Mouse (Mus musculus): ENCODE measurements around the gene Olfr1030.
A peak's percentile ranks its signal among the peaks of the same experiment; 100 is the strongest.
"Not testable (repeated sequence)": the region's sequence is repeated elsewhere in the genome, so short reads cannot be mapped to it uniquely, and the experiment has no call there.

Olfr1030 gene

GRCm38 (mm10) chr2:85978976-85979375 lies at the start of gene Olfr1030:
Gene Olfr1030, plus strand, starts transcription at chr2:85979276.
- DNase-seq = no peak

- no peak for DNase-seq
Measured at GRCm38 (mm10) chr2:85950137-85950536, 28.9 kb upstream of the Olfr1030 start, which contains the start of gene Olfr1028. Gene Olfr1028, plus strand, starts transcription at chr2:85950437.

- no peak for DNase-seq
Measured at GRCm38 (mm10) chr2:85973595-85973994, 5.5 kb upstream of the Olfr1030 start, which contains the start of gene Olfr1029. Gene Olfr1029, plus strand, starts transcription at chr2:85973895.

GRCm38 (mm10) chr2:85990004-85990403 lies 10.9 kb downstream of the Olfr1030 start, which contains the start of gene Olfr1031:
Gene Olfr1031, plus strand, starts transcription at chr2:85990304.
- DNase-seq = no peak

GRCm38 (mm10) chr2:86005240-86005639 lies 26.2 kb downstream of the Olfr1030 start, which contains the start of gene Olfr1032:
Gene Olfr1032, plus strand, starts transcription at chr2:86005540.
- no peak for DNase-seq

GRCm38 (mm10) chr2:86020406-86020805 lies 41.3 kb downstream of the Olfr1030 start, which contains the start of gene Olfr1033:
Gene Olfr1033, plus strand, starts transcription at chr2:86020633.
- DNase-seq = peak; percentile 8

- DNase-seq = not testable (repeated sequence)
Measured at GRCm38 (mm10) chr2:86021518-86021917, 42.4 kb downstream of the Olfr1030 start.

Data from liver (tissue).